Mouse (Mus musculus) forebrain, embryonic 14.5 days (tissue): Measurements from ENCODE around the gene Cul7. TPM values are rescaled to one million over a fixed set of nuclear protein-coding genes. Genes with fewer than 3 reads are reported as not detected.

Experiments used
- ATAC-seq: fragments of 200-750 bp; cut with Nextera tagmentation; 2 replicates; pipeline ENCODE4 v1.8.0; 2017; ENCODE audit warnings: mild to moderate bottlenecking, moderate library complexity
- DNase-seq: peaks from one replicate; pipeline ENCODE4 v3.0.0-alpha.2; 2015; ENCODE audit warnings: low spot score
- H3K27ac ChIP-seq: fragments of 300-500 bp; sonication (generic); 2 replicates; pipeline ENCODE4 v1.5.1; 2014; ENCODE audit warnings: low read depth, mild to moderate bottlenecking, control low read depth, low read length, moderate library complexity
- H3K27me3 ChIP-seq: fragments of 300-500 bp; sonication (generic); replicated peaks from 2 replicates; pipeline ENCODE4 v1.6.1; 2014; ENCODE audit warnings: low read length, control low read depth, mixed read lengths; ENCODE audit not compliant: control insufficient read depth, insufficient read depth
- H3K36me3 ChIP-seq: fragments of 300-500 bp; sonication (generic); 2 replicates; pipeline ENCODE4 v1.6.1; 2014; ENCODE audit warnings: low read length, control low read depth; ENCODE audit not compliant: control insufficient read depth, insufficient read depth
- H3K4me1 ChIP-seq: fragments of 300-500 bp; sonication (generic); 2 replicates; pipeline ENCODE4 v1.6.1; 2014; ENCODE audit warnings: antibody characterized with exemption, low read length, control low read depth; ENCODE audit not compliant: control insufficient read depth, insufficient read depth
- H3K4me2 ChIP-seq: fragments of 300-500 bp; sonication (generic); 2 replicates; pipeline ENCODE4 v1.6.1; 2014; ENCODE audit warnings: mild to moderate bottlenecking, control low read depth, low read length
- H3K4me3 ChIP-seq: fragments of 300-500 bp; sonication (generic); 2 replicates; pipeline ENCODE4 v1.5.1; 2014; ENCODE audit warnings: low read depth, low read length, control low read depth
- H3K9ac ChIP-seq: fragments of 300-500 bp; sonication (generic); 2 replicates; pipeline ENCODE4 v1.6.1; 2014; ENCODE audit warnings: mild to moderate bottlenecking, low read length, control low read depth, moderate library complexity
- H3K9me3 ChIP-seq: fragments of 300-500 bp; sonication (generic); replicated peaks from 2 replicates; pipeline ENCODE4 v1.6.1; 2016; ENCODE audit warnings: low read length, control low read depth, mixed read lengths; ENCODE audit not compliant: control insufficient read depth
- WGBS: fragments of 180-500 bp; shearing (Covaris S2); extraction: QIAGEN DNeasy Blood & Tissue Kit; methylation state at CpG from one replicate; pipeline ENCODE4 v1.1.7; 2014; 5-methylcytosine and 5-hydroxymethylcytosine counted together
- polyA plus RNA-seq: library from polyadenylated mRNA; unstranded; fragments of >200 nt; fragmentation: Nextera tagmentation; extraction: Ambion mirVana; gene quantifications from 2 replicates; pipeline ENCODE4 v1.2.1, GENCODE M21; 2014

Cul7 gene
- polyA plus RNA-seq, 1 experiment from 2014 or later: 28.3 TPM

GRCm38 (mm10) chr17:46612189-46612588 lies 37.9 kb upstream of the Cul7 start:
- H3K27me3 ChIP-seq: no peaks in the 10 kb centered on the region
- H3K36me3 ChIP-seq: no peaks in the 10 kb centered on the region
- H3K9me3 ChIP-seq: no peaks in the 10 kb centered on the region
- no peak overlapping the region for H3K27ac ChIP-seq
- ATAC-seq (no peak), DNase-seq (no peak)
- no peak overlapping the region for H3K4me2 ChIP-seq
- WGBS: 60% methylated on average over 2 of the region's 2 CpGs
- H3K4me1 ChIP-seq: peaks cover 12% of the 10 kb centered on the region
- H3K4me3 ChIP-seq: no peak overlapping the region
- H3K9ac ChIP-seq: no peak overlapping the region

- H3K9me3 ChIP-seq: no peaks in the 10 kb centered on the region
- no peak overlapping the region for H3K4me3 ChIP-seq
- H3K4me1 ChIP-seq: peaks cover 18% of the 10 kb centered on the region
- no peak overlapping the region for H3K4me2 ChIP-seq
- no peak for DNase-seq
- no peak for ATAC-seq
- no peak overlapping the region for H3K27ac ChIP-seq
- WGBS: 16% methylated on average over 4 of the region's 4 CpGs
- no peak overlapping the region for H3K9ac ChIP-seq
- no peaks in the 10 kb centered on the region for H3K36me3 ChIP-seq
- H3K27me3 ChIP-seq: no peaks in the 10 kb centered on the region
Measured at GRCm38 (mm10) chr17:46612820-46613219, 37.3 kb upstream of the Cul7 start.

GRCm38 (mm10) chr17:46613229-46613628 lies 36.9 kb upstream of the Cul7 start:
- Histone ChIP-seq H3K27me3 (no peaks in the 10 kb centered on the region), H3K36me3 (no peaks in the 10 kb centered on the region), H3K9ac (no peak overlapping the region), H3K9me3 (no peaks in the 10 kb centered on the region), H3K4me2 (no peak overlapping the region), H3K4me3 (no peak overlapping the region), H3K4me1 (peaks cover 21% of the 10 kb centered on the region), H3K27ac (no peak overlapping the region)
- no peak for ATAC-seq
- WGBS: 19% methylated on average over 3 of the region's 3 CpGs
- no peak for DNase-seq

- no peaks in the 10 kb centered on the region for H3K36me3 ChIP-seq
- H3K27ac ChIP-seq: peak overlapping the region; percentile 78; the same call in 1 of the 2 replicates
- 45% methylated on average over 12 of the region's 12 CpGs for WGBS
- peak overlapping the region; percentile 32; the same call in 1 of the 2 replicates for H3K4me2 ChIP-seq
- H3K9ac ChIP-seq: no peak overlapping the region; the same call in 1 of the 2 replicates
- H3K27me3 ChIP-seq: no peaks in the 10 kb centered on the region
- peaks cover 51% of the 10 kb centered on the region for H3K4me1 ChIP-seq
- ATAC-seq: no peak
- H3K4me3 ChIP-seq: no peak overlapping the region
- DNase-seq: no peak
- H3K9me3 ChIP-seq: no peaks in the 10 kb centered on the region
Measured at GRCm38 (mm10) chr17:46617799-46618198, 32.3 kb upstream of the Cul7 start.

- 7% methylated on average over 6 of the region's 6 CpGs for WGBS
- H3K9ac ChIP-seq: peak overlapping the region; percentile 58
- peak; percentile 54 for DNase-seq
- H3K27me3 ChIP-seq: no peaks in the 10 kb centered on the region
- ATAC-seq: no peak; the same call in 1 of the 2 replicates
- H3K36me3 ChIP-seq: no peaks in the 10 kb centered on the region
- H3K27ac ChIP-seq: peak overlapping the region; percentile 78
- H3K9me3 ChIP-seq: no peaks in the 10 kb centered on the region
- peak overlapping the region; percentile 32 for H3K4me2 ChIP-seq
- peaks cover 49% of the 10 kb centered on the region for H3K4me1 ChIP-seq
- H3K4me3 ChIP-seq: no peak overlapping the region
Measured at GRCm38 (mm10) chr17:46618394-46618768, 31.8 kb upstream of the Cul7 start.

- peak; percentile 38 for DNase-seq
Measured at GRCm38 (mm10) chr17:46618769-46619682, 31.1 kb upstream of the Cul7 start.

GRCm38 (mm10) chr17:46619683-46620357 lies 30.3 kb upstream of the Cul7 start:
- WGBS: 28% methylated on average over 16 of the region's 16 CpGs
- Histone ChIP-seq H3K9me3 (no peaks in the 10 kb centered on the region), H3K27ac (peak overlapping the region; percentile 78; the same call in 1 of the 2 replicates), H3K9ac (peak overlapping the region; percentile 58), H3K27me3 (no peaks in the 10 kb centered on the region), H3K4me1 (peaks cover 53% of the 10 kb centered on the region), H3K36me3 (no peaks in the 10 kb centered on the region), H3K4me3 (no peak overlapping the region), H3K4me2 (peak overlapping the region; percentile 32; the same call in 1 of the 2 replicates)
- DNase-seq (no peak), ATAC-seq (no peak)

More at GRCm38 (mm10) chr17:46618769-46619682, 31.1 kb upstream of the Cul7 start:
- H3K36me3 ChIP-seq: no peaks in the 10 kb centered on the region
- peak; percentile 33; the same call in 1 of the 2 replicates for ATAC-seq
- no peaks in the 10 kb centered on the region for H3K9me3 ChIP-seq
- peak overlapping the region; percentile 78 for H3K27ac ChIP-seq
- H3K9ac ChIP-seq: peak overlapping the region; percentile 58
- no peak overlapping the region for H3K4me3 ChIP-seq
- H3K4me2 ChIP-seq: peak overlapping the region; percentile 32
- WGBS: 4% methylated on average over 27 of the region's 27 CpGs
- no peaks in the 10 kb centered on the region for H3K27me3 ChIP-seq
- H3K4me1 ChIP-seq: peaks cover 45% of the 10 kb centered on the region

- Histone ChIP-seq H3K4me3 (no peak overlapping the region), H3K36me3 (no peaks in the 10 kb centered on the region), H3K9me3 (no peaks in the 10 kb centered on the region), H3K27me3 (no peaks in the 10 kb centered on the region), H3K27ac (peak overlapping the region; percentile 67; the same call in 1 of the 2 replicates), H3K4me2 (peak overlapping the region; percentile 19; the same call in 1 of the 2 replicates), H3K4me1 (peaks cover 53% of the 10 kb centered on the region), H3K9ac (no peak overlapping the region)
- WGBS: 55% methylated on average over 15 of the region's 15 CpGs
- no peak for ATAC-seq
- DNase-seq: peak; percentile 66
Measured at GRCm38 (mm10) chr17:46621324-46621723, 28.8 kb upstream of the Cul7 start.
